Mouse (Mus musculus) small intestine, adult 2 months (tissue): ENCODE data around the gene Dppa4. TPM values are rescaled to one million over a fixed set of nuclear protein-coding genes. Genes with fewer than 3 reads are reported as not detected.

ENCODE experiments used
- H3K27ac ChIP-seq: fragments of 200-500 bp; 2 replicates; pipeline ENCODE4 v1.5.1; 2012; ENCODE audit warnings: low read depth, low read length, control low read depth, inconsistent platforms; ENCODE audit not compliant: insufficient read depth
- H3K27me3 ChIP-seq: fragments of 200-500 bp; 2 replicates; pipeline ENCODE4 v1.6.1; 2012; ENCODE audit warnings: mild to moderate bottlenecking, moderate library complexity, low read length, inconsistent platforms; ENCODE audit not compliant: control insufficient read depth, insufficient read depth
- H3K36me3 ChIP-seq: fragments of 200-500 bp; 2 replicates; pipeline ENCODE4 v1.6.1; 2012; ENCODE audit warnings: mild to moderate bottlenecking, low read length, control low read depth, inconsistent platforms; ENCODE audit not compliant: control insufficient read depth, insufficient read depth
- H3K4me1 ChIP-seq: fragments of 200-500 bp; 2 replicates; pipeline ENCODE4 v1.6.1; 2012; ENCODE audit warnings: low read length, inconsistent platforms, mixed read lengths; ENCODE audit not compliant: control insufficient read depth, insufficient read depth, insufficient read length
- H3K4me3 ChIP-seq: fragments of 200-500 bp; 2 replicates; pipeline ENCODE4 v1.5.1; 2012; ENCODE audit warnings: low read depth, mild to moderate bottlenecking, control low read depth, inconsistent platforms, low read length, moderate library complexity
- CTCF ChIP-seq: fragments of 200-500 bp; IDR thresholded peaks from 2 replicates; pipeline ENCODE4 v1.5.1; 2012; ENCODE audit warnings: low read depth, mild to moderate bottlenecking, control low read depth, inconsistent platforms, low read length, moderate library complexity, mixed read lengths; ENCODE audit not compliant: insufficient replicate concordance, insufficient read length; ENCODE audit errors: extremely low read depth
- POLR2A ChIP-seq: fragments of 200-500 bp; IDR thresholded peaks from 2 replicates; pipeline ENCODE4 v1.6.1; 2012; ENCODE audit warnings: low read depth, mild to moderate bottlenecking, control low read depth, inconsistent platforms, low read length, moderate library complexity
- WGBS: fragments of 180-500 bp; shearing (Covaris S2); methylation state at CpG from one replicate; pipeline ENCODE4 v1.1.7; 2018; 5-methylcytosine and 5-hydroxymethylcytosine counted together
- polyA plus RNA-seq: library from polyadenylated mRNA; depleted of rRNA; stranded (reverse); fragments of >200 nt; gene quantifications from 2 replicates; pipeline ENCODE4 v1.2.3, GENCODE M21; 2012; rRNA removed

The Dppa4 gene
- not detected in 2 replicates for polyA plus RNA-seq

DNA sequence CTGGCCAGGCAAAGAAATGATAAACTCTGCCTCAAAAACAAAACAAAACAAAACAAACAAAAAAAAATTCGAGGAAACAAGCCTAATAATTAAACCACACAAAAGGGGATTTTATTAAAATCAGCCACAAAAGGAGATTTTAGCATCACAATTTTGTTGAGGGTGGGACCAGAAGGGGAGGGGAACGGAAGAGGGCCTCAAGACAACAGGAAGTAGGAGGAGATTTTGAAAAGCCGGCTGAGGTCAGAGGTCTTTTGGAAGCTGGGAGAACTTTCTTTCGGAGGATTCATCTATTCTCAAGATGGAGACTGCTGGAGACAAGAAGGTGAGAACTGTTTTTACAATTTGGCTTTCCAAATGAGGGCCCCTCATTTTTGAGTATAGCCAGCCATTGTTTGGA is at the start of gene Dppa4:
Dppa4 (plus strand) TSS at position 217 of the 400 bp plus-strand sequence.
- H3K4me1 ChIP-seq, result no peaks in the 10 kb centered on the region
- H3K36me3 ChIP-seq, result no peaks in the 10 kb centered on the region
- H3K27ac ChIP-seq, result no peak within 1 kb of the TSS
- TF ChIP-seq CTCF, result no peak
- no peak for TF ChIP-seq POLR2A
- 72% methylated on average over 4 of the region's 4 CpGs for WGBS
- H3K4me3 ChIP-seq, result no peak within 1 kb of the TSS
- no peaks in the 10 kb centered on the region for H3K27me3 ChIP-seq

DNA sequence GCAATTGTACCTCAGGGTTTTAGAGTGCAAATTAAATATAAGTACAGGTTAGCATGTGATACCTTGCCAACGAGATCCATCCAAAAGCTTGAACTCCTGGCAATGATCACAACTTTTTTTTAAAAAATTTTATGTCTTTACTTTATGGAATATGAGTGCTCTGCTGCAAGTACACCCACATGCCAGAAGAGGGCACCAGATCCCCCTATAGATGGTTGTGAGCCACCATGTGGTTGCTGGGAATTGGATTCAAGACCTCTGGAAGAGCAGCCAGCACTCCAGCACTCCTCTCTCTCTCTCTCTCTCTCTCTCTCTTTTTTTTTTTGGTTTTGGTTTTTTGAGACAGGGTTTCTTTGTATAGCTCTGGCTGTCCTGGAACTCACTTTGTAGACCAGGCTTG is 48.5 kb upstream of the Dppa4 start:
- Histone ChIP-seq H3K4me1 (no peaks in the 10 kb centered on the region), H3K4me3 (no peak overlapping the region), H3K27ac (no peak overlapping the region), H3K27me3 (no peaks in the 10 kb centered on the region), H3K36me3 (no peaks in the 10 kb centered on the region)
- TF ChIP-seq POLR2A (no peak), CTCF (no peak)
- WGBS, result 80% methylated on average over 1 of the region's 1 CpGs

DNA sequence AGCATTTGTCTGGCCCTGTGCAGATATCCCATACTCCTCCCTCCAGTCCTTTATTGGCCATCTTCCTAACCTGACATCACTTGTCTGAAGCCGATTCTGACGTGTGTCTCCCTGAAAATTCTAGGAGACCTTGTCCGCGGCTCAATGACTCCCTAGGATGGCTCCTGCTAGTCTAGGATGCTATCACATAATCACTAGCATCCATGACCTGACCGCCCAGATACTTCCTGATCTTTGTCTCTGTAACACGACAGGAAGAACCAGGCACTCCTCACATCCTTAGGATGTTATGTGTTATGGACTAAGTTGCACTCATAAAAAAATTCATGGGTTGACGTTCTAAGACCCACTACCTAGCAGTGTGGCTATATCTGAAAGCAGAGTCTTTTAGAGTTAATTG is 45.9 kb upstream of the Dppa4 start:
- no peak overlapping the region for H3K27ac ChIP-seq
- no peaks in the 10 kb centered on the region for H3K27me3 ChIP-seq
- 90% methylated on average over 7 of the region's 7 CpGs for WGBS
- no peaks in the 10 kb centered on the region for H3K4me1 ChIP-seq
- no peaks in the 10 kb centered on the region for H3K36me3 ChIP-seq
- H3K4me3 ChIP-seq, result no peak overlapping the region
- TF ChIP-seq CTCF (no peak), POLR2A (no peak)

DNA sequence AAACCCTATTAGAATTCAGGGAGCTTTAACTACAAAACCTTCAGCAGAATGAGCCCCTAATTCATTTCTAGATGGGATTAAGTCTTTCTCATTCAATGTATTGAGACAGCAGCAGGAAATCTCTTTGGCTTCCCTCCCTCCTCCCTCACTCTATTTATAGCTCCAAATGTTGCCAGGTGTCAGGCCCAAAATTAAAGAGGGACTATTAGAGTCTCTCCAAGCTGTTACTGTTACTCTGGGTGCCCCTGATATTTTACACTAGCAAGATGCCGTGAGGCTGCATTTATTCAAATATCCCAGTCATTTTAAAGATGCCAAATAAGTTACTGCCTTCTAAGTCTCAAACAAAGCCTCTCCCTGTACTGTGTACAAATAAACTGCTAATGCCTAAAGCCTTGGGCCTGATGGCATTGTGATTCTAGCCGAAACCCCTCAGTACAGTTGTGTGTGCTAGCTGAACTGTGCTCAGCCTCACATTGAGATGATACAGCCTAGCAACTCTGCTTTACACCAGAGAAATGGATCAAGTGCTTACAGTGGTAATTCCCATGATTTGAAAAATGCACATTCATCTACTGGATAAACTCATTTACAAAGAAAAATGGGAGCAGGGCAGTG is 36.4 kb upstream of the Dppa4 start:
- no peak overlapping the region for H3K4me3 ChIP-seq
- 86% methylated on average over 2 of the region's 2 CpGs for WGBS
- no peaks in the 10 kb centered on the region for H3K27me3 ChIP-seq
- H3K36me3 ChIP-seq, result no peaks in the 10 kb centered on the region
- TF ChIP-seq POLR2A, result no peak
- H3K4me1 ChIP-seq, result no peaks in the 10 kb centered on the region
- no peak overlapping the region for H3K27ac ChIP-seq

DNA sequence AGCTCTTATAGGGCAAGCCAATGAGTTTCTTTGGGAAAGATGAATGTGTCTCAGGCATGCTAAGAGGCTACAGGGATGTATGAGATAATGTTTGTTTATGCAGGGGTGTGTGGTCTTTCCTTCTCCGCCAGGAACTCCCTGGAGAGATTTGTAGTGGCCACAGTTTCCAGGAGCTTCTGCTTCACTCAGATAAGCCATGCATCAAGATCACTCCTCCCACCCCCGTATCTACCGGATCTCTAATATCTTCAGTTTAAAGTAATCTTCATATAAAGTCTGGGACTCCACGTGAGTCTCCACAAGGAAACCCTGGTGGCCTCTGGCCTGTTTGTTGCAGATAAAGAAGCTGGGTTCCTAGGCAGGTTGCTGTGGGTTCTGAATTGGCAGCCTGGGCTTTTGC is 30.7 kb upstream of the Dppa4 start:
- TF ChIP-seq POLR2A (no peak), CTCF (no peak)
- Histone ChIP-seq H3K27ac (no peak overlapping the region), H3K36me3 (no peaks in the 10 kb centered on the region), H3K27me3 (no peaks in the 10 kb centered on the region), H3K4me1 (no peaks in the 10 kb centered on the region), H3K4me3 (no peak overlapping the region)
- 53% methylated on average over 4 of the region's 4 CpGs for WGBS

DNA sequence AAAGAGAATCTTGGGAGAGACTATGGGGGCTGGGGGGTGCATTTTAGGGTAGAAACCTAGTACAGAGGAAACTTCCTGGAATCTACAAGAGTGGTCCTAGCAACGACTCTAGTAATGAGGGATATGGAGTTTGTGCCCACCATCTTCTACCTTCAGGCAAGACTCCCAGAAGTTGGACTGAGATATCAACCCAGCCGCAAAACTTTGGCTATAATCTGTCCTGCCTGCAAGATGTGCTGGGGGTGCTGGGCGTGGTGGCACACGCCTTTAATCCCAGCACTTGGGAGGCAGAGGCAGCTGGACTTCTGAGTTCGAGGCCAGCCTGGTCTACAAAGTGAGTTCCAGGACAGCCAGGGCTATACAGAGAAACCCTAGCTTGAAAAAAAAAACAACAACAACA is 28.9 kb upstream of the Dppa4 start:
- TF ChIP-seq CTCF, result no peak
- no peak for TF ChIP-seq POLR2A
- Histone ChIP-seq H3K4me3 (no peak overlapping the region), H3K4me1 (no peaks in the 10 kb centered on the region), H3K36me3 (no peaks in the 10 kb centered on the region), H3K27me3 (no peaks in the 10 kb centered on the region), H3K27ac (no peak overlapping the region)
- WGBS, result 87% methylated on average over 5 of the region's 5 CpGs

DNA sequence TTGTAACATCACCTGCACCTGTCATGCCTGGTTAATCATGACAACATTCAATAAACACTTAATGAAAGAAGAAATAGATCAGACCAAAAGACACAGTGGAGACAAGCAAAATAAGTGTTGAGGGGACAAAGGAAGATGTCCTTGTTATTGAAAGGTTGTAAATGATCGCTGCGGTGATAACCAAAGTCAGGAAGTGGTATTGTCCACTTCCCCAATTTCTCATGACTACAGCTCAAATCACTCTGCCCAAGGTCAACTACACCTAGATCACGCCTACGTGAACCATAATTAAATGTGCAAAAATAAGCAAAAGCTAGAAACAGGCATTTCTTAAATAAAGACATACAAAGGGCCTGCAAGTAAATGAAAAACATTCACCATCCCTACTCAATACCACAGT is 24.0 kb upstream of the Dppa4 start:
- WGBS, result 76% methylated on average over 4 of the region's 4 CpGs
- TF ChIP-seq POLR2A (no peak), CTCF (no peak)

More for the DNA sequence above, 24.0 kb upstream of the Dppa4 start:
- Histone ChIP-seq H3K27ac (no peak overlapping the region), H3K36me3 (no peaks in the 10 kb centered on the region), H3K4me3 (no peak overlapping the region), H3K4me1 (no peaks in the 10 kb centered on the region), H3K27me3 (no peaks in the 10 kb centered on the region)
